Mouse (Mus musculus): ENCODE measurements around the gene Lgals3bp. TPM values are rescaled to one million over a fixed set of nuclear protein-coding genes. Genes with fewer than 3 reads are reported as not detected.

The Lgals3bp gene
- polyA plus RNA-seq, 1 experiment from 2014 or later = 5.1 TPM

DNA sequence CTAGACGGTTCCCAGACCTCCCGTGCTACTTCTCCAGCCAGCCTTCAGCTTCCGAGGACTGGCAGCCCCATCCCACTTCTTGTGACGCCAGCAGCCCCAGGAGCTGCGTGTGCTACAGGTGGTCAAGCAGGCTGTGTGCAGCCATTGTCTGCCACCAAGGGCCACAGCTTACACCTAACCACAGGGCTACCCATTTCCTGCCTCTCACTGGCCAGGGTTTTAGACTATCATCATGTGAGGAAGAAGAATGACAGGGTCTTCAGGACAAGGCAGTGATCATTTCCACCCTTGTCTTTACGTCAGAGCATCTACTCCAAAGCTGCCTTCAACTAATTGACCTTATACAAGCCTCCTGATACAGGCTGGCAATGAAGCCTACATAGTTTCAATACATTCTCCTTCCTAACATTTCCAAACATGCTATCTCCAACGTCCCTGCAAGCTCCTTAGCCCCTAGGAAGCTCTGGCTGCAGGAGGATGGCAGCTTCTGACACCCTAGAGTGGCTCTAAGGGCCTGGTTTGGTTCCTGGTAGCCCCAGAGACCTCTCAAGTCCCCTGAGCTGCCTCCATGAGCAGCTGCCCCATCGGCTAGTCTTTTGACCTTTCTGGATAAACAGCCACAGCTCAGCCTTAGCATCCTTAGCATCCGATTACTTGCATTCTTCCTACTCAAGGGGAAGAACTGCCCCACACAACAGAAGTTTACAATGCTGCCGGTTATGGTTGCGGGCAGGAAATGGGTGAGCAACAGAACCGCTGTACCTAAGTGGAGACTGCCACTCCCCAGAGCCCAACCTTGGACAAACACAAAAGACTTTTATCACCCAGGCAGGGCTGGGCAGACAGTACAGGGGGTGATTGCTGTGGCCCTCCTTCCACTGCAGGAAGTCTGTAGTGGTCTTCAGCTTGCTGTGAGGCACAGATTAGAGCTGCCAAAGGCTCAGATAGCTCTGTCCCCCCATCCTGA, 7.5 kb upstream of the Lgals3bp start:
- Histone ChIP-seq H3K27me3 (replicated peaks) (no peaks in the 10 kb centered on the region), H3K9ac (no peak overlapping the region), H3K4me3 (no peak overlapping the region), H3K9me3 (replicated peaks) (no peaks in the 10 kb centered on the region), H3K4me2 (no peak overlapping the region), H3K27ac (ENCODE audit: poor library complexity, severe bottlenecking) (no peak overlapping the region), H3K36me3 (peaks cover 73% of the 10 kb centered on the region), H3K4me1 (replicated peaks) (0 out of 2 replicates have a peak, but pooled peaks cover 5% of the 10 kb centered on the region)
- WGBS = 67% methylated on average over 12 of the region's 12 CpGs
- no peak for ATAC-seq (ENCODE audit: insufficient number of reproducible peaks, low FRiP score)

DNA sequence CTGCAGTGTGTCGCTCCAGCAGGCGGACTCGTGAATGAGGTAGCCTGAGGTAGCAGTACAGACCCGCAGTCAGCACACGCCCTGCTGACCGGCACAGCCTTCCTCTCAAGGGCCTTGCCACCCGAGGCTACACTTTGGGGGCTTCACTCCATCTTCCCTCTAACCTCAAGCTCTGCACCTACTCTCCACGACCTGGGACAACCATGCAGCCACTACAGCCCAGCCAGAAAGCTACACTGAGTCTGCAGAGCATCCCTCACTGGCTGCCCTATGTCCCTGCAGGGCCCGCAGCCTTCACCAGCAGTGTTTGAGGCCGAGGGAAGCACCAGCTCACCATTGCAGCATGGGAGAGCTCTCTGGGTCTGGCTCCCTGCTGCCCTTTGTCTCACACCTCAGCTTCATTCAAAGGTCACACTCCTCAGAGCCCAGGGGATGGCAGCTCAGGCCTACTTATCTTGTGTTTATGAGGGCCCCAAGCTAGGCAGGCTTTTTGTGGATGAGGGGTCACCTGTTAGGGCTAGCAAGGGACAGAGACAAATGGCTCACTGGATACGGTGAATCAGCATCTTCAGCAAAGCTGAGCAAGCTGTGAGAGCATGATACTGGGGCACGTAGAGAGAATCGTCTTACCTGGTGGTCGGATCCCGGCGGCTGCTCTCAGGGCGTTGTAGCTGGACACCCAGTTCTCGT, 6.3 kb upstream of the Lgals3bp start:
- no peaks in the 10 kb centered on the region for H3K27me3 ChIP-seq (replicated peaks)
- peaks cover 66% of the 10 kb centered on the region for H3K36me3 ChIP-seq
- 64% methylated on average over 18 of the region's 18 CpGs for WGBS
- H3K4me2 ChIP-seq = no peak overlapping the region
- H3K4me1 ChIP-seq (replicated peaks) = 0 out of 2 replicates have a peak, but pooled peaks cover 5% of the 10 kb centered on the region
- no peak for ATAC-seq (ENCODE audit: insufficient number of reproducible peaks, low FRiP score)
- no peak overlapping the region for H3K27ac ChIP-seq (ENCODE audit: poor library complexity, severe bottlenecking)
- H3K9ac ChIP-seq = no peak overlapping the region
- no peak overlapping the region for H3K4me3 ChIP-seq
- no peaks in the 10 kb centered on the region for H3K9me3 ChIP-seq (replicated peaks)

DNA sequence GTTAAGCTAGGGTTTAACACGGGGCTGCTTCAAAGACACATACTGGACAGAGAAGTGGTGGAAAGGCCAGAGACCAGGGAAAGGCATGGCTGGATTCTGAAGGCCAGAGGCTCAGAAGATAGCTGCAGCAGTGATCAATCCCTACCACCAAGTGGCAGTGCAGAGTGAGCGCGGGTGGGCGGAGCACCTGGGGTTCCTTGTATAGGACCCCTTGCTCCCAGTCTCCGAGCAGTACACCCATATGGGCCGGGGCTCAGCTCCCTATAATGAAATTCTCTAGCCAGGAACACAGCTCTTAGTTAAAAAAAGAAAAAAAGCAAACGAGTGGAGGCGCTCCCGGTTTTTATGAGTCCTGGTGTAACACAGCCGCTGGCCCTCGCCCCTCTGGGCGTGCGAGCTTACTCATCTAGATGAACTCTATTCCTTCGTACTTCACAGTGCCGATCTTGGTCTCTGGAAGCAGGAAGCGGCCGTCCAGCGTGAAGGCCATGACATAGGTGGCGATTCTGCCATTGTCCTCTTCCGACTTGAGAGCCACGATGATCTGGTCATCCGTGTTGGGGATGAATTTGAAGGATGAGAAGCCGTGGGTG, 5.5 kb upstream of the Lgals3bp start:
- Histone ChIP-seq H3K9ac (no peak overlapping the region), H3K4me3 (no peak overlapping the region), H3K9me3 (replicated peaks) (no peaks in the 10 kb centered on the region), H3K4me1 (replicated peaks) (0 out of 2 replicates have a peak, but pooled peaks cover 5% of the 10 kb centered on the region), H3K27ac (ENCODE audit: poor library complexity, severe bottlenecking) (no peak overlapping the region), H3K4me2 (no peak overlapping the region), H3K27me3 (replicated peaks) (no peaks in the 10 kb centered on the region), H3K36me3 (peaks cover 65% of the 10 kb centered on the region)
- 78% methylated on average over 23 of the region's 23 CpGs for WGBS
- no peak for ATAC-seq (ENCODE audit: insufficient number of reproducible peaks, low FRiP score)

DNA sequence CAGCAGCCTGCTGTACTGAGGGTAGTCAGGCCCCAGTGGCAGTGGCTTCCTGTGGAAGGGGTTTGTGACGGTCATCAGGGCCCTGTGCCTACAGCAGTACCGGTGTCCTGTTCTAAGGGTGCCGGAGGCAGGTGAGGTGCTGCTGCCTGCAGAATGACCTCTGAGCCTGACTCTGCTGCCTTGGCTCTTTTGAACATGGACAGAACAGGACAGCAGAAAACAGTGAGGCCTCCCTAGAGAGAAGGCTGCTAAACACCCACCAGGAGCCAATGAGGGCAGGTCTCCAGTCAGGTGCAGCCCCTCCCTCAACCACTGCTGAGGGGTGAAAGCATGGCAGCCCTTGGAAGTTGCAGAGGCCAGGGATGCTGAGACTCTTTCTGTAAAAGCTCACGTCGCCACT, 4.6 kb upstream of the Lgals3bp start:
- Histone ChIP-seq H3K9me3 (replicated peaks) (no peaks in the 10 kb centered on the region), H3K4me3 (no peak overlapping the region), H3K36me3 (peaks cover 57% of the 10 kb centered on the region), H3K4me2 (no peak overlapping the region), H3K9ac (no peak overlapping the region), H3K27me3 (replicated peaks) (no peaks in the 10 kb centered on the region), H3K4me1 (replicated peaks) (peaks cover 14% of the 10 kb centered on the region), H3K27ac (ENCODE audit: poor library complexity, severe bottlenecking) (0 out of 2 replicates have a peak overlapping the region, but pooled peaks have one; percentile 41)
- 77% methylated on average over 5 of the region's 5 CpGs for WGBS
- no peak for ATAC-seq (ENCODE audit: insufficient number of reproducible peaks, low FRiP score)

DNA sequence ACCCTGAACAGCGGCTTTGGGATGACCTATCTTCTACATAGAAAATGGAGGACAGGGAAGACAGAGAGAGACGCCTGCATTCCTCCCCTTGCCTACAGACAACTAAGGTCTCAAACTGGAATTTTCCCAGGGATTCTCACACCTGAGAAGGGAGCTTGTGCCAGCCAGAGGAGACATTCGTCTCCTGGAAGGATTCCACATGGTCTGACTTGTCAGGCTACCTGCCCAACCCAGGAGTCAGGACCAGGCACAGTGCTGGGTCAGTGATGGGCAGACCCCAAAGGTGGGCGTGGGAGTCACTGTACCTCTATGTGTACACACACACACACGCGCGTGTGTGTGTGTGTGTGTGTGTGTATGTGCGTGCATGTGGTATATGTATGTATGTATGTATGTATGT, 3.4 kb upstream of the Lgals3bp start:
- WGBS = 85% methylated on average over 8 of the region's 8 CpGs
- no peak overlapping the region for H3K4me3 ChIP-seq
- H3K36me3 ChIP-seq = peaks cover 45% of the 10 kb centered on the region
- no peaks in the 10 kb centered on the region for H3K9me3 ChIP-seq (replicated peaks)
- no peaks in the 10 kb centered on the region for H3K27me3 ChIP-seq (replicated peaks)
- ATAC-seq (ENCODE audit: insufficient number of reproducible peaks, low FRiP score) = no peak
- H3K27ac ChIP-seq (ENCODE audit: poor library complexity, severe bottlenecking) = no peak overlapping the region
- H3K4me2 ChIP-seq = no peak overlapping the region
- no peak overlapping the region for H3K9ac ChIP-seq
- peaks cover 26% of the 10 kb centered on the region for H3K4me1 ChIP-seq (replicated peaks)

DNA sequence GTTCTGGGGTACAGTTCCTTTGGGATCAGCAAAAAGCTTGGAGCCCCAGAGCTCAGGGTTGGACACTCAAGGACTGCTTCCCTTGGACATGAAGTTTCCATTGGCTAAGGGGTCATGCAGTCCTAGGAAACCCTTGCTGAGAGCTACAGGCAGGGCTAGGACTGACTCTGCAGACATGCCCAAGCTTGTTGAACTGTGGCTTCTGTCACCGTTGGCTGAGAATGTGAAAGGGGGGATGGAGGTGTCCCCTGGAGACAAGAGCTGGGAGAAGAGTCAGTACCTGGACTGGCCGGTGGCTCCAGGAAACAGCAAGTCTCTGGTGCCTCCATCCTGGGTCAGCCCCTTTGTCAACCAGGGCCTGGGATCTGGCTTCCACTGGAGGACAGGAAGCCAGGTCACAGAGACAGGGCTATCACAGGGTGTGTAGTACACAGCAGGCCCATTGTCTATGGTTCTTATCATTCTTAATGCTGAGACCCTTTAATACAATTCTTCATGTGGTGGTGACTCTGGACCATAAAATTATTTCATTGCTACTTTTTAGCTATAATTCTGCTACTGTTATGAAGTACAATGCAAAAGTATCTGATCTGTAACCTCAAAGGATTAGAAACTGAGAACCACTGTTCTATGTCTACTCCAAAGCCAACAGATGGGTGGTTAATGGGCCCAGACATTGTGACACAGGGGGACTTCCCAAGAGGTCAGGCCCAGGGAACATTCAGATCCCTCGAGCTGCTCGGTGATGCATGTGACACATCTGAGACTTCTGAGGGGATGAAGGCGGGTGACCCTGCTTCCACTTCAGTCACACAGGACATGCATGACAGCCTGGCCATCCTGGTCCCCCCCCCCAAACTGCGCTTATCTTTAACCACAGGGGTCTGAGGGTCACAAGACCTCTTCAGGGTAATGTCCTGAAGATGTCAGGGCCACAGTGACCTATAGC, 2.3 kb upstream of the Lgals3bp start:
- no peak for ATAC-seq (ENCODE audit: insufficient number of reproducible peaks, low FRiP score)
- H3K9ac ChIP-seq = no peak overlapping the region
- H3K9me3 ChIP-seq (replicated peaks) = no peaks in the 10 kb centered on the region
- H3K27ac ChIP-seq (ENCODE audit: poor library complexity, severe bottlenecking) = no peak overlapping the region
- H3K4me3 ChIP-seq = no peak overlapping the region
- peaks cover 37% of the 10 kb centered on the region for H3K4me1 ChIP-seq (replicated peaks)
- no peaks in the 10 kb centered on the region for H3K27me3 ChIP-seq (replicated peaks)
- peaks cover 37% of the 10 kb centered on the region for H3K36me3 ChIP-seq
- H3K4me2 ChIP-seq = no peak overlapping the region
- 70% methylated on average over 6 of the region's 6 CpGs for WGBS

DNA sequence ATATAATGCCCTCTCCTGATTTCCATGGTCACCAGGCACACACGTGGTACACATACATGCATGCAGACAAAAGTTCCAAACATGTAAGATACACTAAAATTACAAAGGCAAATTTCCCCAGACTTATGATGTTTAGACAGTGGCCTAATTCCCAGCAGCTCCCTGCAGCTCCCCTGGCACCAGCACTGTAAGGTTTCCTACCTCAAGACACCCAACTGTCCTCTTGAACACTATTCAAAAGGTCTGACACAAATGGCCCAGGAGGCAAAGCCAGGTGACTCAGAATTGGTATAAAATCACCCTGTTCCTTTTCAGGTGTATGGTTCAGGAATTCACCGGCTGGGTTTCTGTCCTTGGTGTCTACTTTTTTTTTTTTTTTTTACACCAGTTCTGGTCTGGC, 1.3 kb upstream of the Lgals3bp start:
- no peak overlapping the region for H3K9ac ChIP-seq
- H3K27me3 ChIP-seq (replicated peaks) = no peaks in the 10 kb centered on the region
- no peak overlapping the region for H3K4me3 ChIP-seq
- no peak for ATAC-seq (ENCODE audit: insufficient number of reproducible peaks, low FRiP score)
- no peak overlapping the region for H3K27ac ChIP-seq (ENCODE audit: poor library complexity, severe bottlenecking)
- H3K9me3 ChIP-seq (replicated peaks) = no peaks in the 10 kb centered on the region
- peaks cover 27% of the 10 kb centered on the region for H3K36me3 ChIP-seq
- H3K4me1 ChIP-seq (replicated peaks) = peaks cover 36% of the 10 kb centered on the region
- no peak overlapping the region for H3K4me2 ChIP-seq
- WGBS = 86% methylated on average over 2 of the region's 2 CpGs

DNA sequence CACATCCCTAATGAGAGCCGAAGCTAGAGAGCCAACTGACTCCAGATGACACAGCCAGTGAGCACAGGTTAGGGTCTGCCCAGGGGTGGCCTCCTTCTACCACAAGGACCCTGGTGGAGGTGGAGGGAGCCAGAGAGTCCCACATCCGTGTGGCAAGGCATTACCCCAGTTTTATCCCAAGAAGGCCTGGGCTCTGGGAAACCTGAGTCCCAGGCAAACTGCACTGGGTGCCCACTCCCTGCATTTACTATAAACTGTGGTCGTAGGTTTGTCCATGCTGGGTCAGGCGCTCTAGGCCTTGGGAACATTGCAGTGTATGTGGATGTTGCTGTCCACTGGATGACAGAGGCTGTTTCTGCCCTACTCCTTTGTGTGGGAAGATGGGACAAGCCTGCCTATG, 697 bp downstream of the Lgals3bp start:
- H3K4me3 ChIP-seq = no peak overlapping the region
- no peaks in the 10 kb centered on the region for H3K27me3 ChIP-seq (replicated peaks)
- peaks cover 32% of the 10 kb centered on the region for H3K4me1 ChIP-seq (replicated peaks)
- H3K27ac ChIP-seq (ENCODE audit: poor library complexity, severe bottlenecking) = peak overlapping the region; percentile 49
- H3K9ac ChIP-seq = no peak overlapping the region
- H3K9me3 ChIP-seq (replicated peaks) = no peaks in the 10 kb centered on the region
- ATAC-seq (ENCODE audit: insufficient number of reproducible peaks, low FRiP score) = no peak
- no peak overlapping the region for H3K4me2 ChIP-seq
- H3K36me3 ChIP-seq = peaks cover 9% of the 10 kb centered on the region
- 79% methylated on average over 4 of the region's 4 CpGs for whole genome bisulfite sequencing

DNA sequence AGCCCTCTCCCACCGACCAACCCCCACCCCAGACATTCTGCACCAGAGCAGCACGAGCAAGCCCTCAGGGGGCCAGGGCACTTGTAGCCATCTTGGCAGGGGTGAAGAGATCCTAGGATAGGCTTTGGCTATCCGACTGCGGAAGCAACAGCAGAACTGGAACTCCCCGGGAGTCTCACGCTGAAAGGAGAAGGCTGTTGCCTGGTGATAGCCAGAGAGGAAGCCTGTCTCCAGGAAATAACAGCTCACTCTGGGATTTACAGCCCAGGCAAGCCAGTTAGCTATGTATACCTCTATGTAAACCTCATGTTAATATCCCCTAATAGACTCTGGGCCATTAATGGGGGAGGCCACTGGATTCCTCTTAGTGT, 1.3 kb downstream of the Lgals3bp start:
- H3K27me3 ChIP-seq (replicated peaks) = no peaks in the 10 kb centered on the region
- H3K9ac ChIP-seq = no peak overlapping the region
- H3K9me3 ChIP-seq (replicated peaks) = no peaks in the 10 kb centered on the region
- peak; percentile 64; the same call in 1 of the 2 replicates for ATAC-seq (ENCODE audit: insufficient number of reproducible peaks, low FRiP score)
- peaks cover 32% of the 10 kb centered on the region for H3K4me1 ChIP-seq (replicated peaks)
- H3K27ac ChIP-seq (ENCODE audit: poor library complexity, severe bottlenecking) = peak overlapping the region; percentile 49
- H3K36me3 ChIP-seq = peaks cover 9% of the 10 kb centered on the region
- WGBS = 12% methylated on average over 6 of the region's 6 CpGs
- no peak overlapping the region for H3K4me3 ChIP-seq
- peak overlapping the region; percentile 10; the same call in 1 of the 2 replicates for H3K4me2 ChIP-seq

DNA sequence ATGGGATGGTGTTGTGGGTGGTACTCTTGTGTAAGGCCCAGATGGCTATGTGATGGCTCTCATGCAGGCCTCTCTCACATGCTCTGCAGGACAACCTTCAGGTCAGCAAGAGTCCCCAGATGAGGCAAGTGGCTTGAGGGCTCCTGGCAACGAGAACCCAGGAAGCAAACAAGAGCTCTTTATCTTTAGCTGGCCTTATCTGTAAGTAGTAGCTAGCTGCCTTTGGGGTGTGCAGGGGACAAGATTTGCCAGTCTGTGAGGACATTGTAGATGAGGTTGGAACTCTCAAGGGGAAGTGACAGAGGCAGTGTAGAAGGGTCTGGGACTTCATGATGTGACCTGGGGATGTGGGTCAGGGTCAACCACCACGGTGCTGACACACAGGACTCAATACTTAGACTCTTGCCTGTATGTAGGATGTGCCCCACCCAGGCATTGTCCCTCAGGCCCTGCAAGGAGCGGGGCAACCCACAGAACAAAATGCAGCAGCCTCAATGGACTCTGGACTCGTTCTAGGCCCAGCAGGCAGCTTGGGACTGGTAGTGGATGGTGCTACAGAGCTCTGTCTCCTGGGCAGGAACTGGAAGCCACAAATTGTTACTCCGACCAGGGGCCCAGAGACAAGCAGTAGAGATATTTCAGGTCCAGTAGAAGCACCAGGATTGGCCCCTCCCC, 1.9 kb downstream of the Lgals3bp start:
- no peaks in the 10 kb centered on the region for H3K27me3 ChIP-seq (replicated peaks)
- H3K9me3 ChIP-seq (replicated peaks) = no peaks in the 10 kb centered on the region
- peak overlapping the region; percentile 49 for H3K27ac ChIP-seq (ENCODE audit: poor library complexity, severe bottlenecking)
- 28% methylated on average over 5 of the region's 5 CpGs for WGBS
- H3K36me3 ChIP-seq = peaks cover 7% of the 10 kb centered on the region; the same call in 1 of the 2 replicates
- H3K4me2 ChIP-seq = peak overlapping the region; percentile 10; the same call in 1 of the 2 replicates
- H3K4me1 ChIP-seq (replicated peaks) = peaks cover 32% of the 10 kb centered on the region
- no peak overlapping the region for H3K4me3 ChIP-seq
- ATAC-seq (ENCODE audit: insufficient number of reproducible peaks, low FRiP score) = no peak
- H3K9ac ChIP-seq = no peak overlapping the region
